Mouse (Mus musculus) adrenal gland, adult 18-20 months (tissue): ENCODE results near the gene Gipc2. TPM values are rescaled to one million over a fixed set of nuclear protein-coding genes. Genes with fewer than 3 reads are reported as not detected.

Experiments used
- DNase-seq, 2 experiments: peaks; one replicate each; pipeline ENCODE4 v3.0.0; 2021 to 2022; ENCODE audit warnings: low spot score in 2 of 2
- total RNA-seq, 2 experiments: library from RNA; stranded (reverse); gene quantifications; 1 replicate in 1 of 2; 2 replicates in 1 of 2; pipeline ENCODE4 v1.2.3; 2021

Gipc2 gene
- total RNA-seq, 2 experiments from 2014 or later: 0.30 TPM; not detected in 1

DNA sequence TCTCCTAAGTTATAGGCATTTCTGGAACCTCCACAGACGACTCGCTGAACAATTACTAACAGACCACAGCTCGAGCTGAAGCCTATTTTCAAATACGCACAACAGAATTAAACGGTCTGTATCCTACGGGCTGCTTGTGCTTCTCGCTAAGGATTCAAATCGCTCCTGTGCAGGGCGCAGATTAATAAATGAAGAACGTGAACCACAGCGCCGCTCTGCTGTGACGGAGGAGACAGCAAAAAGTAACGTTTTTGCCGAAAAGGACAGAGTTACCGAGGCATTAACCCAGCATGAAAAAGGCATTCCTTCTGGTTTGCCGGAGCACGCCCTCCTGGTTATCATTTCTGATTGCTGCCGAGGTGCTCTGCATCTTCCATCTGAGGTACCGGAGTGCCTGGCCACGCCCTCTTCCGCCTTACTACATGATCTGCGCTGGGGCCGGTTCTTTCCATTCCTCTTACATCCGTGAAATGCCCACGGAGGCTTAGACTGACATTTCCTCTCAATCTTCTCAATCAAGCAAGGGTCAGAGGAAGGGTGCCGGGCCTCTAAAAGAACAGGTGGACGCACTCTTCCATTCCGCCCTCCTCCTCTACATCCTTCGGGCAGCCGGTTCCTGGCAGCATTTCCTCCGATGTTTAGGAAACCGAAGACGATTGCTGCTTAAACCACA lies 73.5 kb downstream of the Gipc2 start:
- DNase-seq: no peak

DNA sequence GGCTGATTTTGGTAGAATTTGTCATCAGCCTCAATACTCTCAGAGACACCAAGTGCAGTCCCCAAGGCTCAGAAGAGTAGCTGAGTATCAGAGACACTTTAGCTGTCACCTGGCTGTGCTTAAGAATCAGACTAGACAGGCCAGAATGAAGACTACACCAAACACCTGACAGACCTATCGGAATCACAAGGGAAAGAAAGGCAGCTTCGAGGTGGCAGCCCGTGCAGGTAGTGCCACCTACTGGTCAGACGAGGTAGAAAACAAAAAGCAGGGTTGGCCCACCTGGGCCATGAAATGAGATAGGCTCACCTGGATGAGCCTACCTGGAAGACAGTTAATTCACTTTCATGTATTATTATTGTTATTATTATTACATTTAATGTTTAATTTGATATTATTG lies 76.9 kb downstream of the Gipc2 start:
- DNase-seq: peak; percentile 52 to 56

DNA sequence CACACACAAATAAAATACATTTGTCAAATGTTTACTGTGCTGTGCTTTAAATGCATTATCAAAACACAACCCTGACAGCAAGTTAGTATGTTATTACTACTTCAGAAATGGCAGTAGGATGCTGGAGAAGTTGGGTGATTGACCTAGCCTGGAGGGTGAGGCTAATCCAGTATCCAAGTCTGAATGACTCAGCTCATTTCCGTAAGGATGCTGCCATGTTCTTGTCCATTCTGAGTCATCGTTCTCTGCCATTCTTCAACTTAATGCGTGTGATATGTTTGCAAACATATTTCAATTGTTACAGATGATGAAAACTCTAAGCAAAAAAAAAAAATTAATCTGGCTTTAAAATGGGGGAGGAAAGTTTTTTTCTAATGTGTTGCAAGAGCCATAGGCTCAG lies 84.6 kb downstream of the Gipc2 start:
- DNase-seq: no peak

DNA sequence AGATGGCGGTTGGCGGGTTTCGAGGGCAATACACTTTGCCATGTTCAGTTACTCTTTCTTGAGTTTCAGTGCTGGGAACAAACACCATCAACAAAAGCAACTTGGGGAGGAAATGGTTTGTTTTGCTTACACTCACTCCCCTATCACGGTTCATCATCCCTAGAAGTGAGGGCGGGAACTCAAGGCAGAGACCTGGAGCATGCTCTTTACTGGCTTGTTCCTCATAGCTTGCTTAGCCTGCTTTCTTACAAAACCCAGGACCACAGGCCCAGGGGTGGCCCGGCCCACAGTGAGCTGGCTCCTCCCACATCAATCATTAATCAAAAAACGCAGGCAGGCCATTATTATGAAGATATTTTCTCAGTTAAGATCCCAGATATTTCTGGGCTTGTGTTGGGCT lies 89.9 kb downstream of the Gipc2 start:
- no peak for DNase-seq

DNA sequence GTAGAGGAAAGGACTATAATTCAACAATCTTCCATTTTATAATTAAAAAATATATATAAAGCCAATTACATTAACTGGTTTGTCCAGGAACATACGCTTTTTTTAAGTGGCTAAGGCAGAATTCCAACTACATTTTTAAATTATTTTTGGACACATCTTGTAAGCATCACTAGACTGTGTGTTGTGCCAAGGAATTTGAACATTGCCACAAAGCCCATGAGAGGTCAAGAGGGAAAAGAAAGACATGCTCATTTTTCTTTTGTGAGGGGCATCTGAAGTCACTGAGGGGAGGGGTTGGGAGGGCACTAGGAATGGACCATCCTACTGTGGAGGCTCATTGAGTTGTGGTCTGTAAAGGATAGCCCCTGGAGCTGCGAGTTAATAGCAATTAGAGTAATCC lies 97.0 kb downstream of the Gipc2 start:
- no peak for DNase-seq

DNA sequence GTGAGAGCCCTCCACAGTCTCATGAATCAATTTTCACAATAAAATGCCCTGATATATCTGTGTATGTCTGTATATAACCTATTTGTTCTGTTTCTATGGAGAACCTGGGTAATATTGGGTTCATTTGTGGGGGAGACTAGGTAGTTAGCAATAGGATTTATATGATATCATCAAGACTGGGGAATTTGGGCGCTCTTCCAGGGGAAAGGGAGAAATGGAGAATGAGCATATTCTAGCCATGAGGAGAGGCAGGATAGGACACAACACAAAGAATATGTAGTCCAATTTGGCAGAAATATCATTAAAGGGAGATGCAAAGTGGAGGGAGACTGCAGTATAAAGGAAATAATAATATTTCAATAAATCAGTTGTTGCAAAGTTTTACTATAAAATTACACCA lies 97.7 kb downstream of the Gipc2 start:
- DNase-seq: no peak

DNA sequence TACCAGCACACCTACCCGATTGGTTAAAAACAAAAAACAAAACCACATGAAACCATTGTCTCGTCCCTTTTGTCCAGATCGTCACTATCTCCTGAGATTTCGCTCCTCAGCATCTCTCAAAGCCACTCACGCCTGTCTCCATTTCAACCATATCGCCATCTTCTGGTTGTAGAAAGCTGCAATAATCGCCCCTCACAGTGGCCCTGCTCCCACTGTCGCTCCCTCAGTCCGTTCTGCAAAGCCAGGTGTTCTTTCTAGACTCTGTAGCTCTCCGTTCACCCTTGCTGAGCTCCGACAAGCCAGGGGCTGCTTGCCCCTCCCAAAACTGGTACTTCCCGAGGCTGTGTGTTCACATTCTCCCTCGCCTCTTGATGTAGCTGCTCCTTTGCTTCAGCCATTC lies 99.3 kb downstream of the Gipc2 start:
- DNase-seq: no peak

DNA sequence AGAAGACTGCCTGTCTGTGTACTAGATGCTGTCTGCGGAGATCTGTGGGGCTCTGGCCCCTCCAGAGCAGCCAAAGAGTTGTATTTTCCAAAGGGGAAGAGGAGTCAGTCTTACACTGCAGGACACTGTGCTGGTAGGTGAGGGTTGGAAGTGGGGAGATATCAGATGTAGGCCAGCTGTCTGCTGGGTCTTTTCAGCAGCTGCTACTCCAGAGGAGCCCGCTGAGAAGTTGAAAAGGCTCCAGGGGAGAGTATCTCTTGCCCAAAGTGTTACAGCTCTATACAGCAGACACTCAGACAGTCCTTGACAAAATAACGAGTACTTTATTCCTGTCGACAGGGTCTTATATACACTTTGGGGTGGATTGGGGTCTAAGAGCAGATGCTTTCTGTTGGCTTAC lies 100.2 kb downstream of the Gipc2 start:
- no peak for DNase-seq

DNA sequence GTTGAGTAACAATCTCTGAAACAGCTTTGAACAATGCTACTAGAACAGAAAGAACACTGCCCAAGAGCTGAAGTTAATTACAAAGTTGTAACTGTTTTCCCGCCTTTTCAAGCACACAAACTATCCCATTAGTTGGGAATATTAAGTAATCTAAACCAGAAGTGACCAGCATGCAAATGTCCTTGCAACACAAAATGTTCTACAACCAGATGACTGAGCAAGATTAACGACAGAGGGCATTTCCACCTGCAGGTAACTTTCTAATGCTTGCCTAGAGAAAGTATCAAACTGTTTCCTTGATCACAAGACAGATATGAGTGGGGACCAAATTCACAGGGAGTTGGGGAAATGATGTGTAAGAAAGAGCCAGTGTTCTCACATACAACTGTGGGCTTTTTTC lies 101.9 kb downstream of the Gipc2 start:
- no peak for DNase-seq

DNA sequence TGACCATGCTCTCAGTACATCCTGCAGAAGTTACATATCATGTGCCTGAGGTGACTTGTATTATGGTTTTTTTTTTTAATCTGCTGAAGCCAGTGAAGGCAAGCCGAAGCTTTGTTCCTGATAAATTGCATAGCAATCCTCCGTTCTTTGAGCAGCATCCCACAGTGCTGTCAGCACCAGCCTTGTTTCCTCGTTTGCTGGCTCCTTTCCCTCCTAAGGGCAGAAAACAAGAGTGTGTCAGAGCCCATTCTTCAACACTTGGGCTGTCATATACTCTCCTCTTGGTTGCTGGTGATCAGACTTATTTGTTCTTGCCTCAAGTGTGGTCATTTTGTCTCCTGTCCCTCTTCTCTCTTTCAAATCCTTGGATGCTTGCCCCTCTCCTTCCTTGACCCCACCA lies 103.2 kb downstream of the Gipc2 start:
- no peak for DNase-seq

DNA sequence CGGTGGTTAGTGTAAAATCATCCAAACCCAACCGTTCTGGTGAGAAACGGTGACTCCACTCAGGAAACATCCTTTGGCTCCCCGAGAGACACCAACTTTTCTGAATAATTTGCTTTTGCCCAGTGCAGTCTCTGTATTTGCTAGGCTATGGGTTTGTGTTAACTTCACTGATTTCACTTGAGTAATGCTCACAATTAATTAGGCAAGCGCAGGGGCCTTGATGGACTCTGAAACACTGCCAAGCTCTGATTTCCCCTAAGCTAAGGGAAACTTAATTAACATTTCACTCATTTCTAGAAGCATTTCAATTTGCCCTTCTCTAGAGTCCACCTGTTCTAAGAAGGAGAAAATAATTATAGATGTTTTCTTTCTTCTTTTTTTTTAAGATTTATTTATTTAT lies 104.9 kb downstream of the Gipc2 start:
- no peak for DNase-seq

DNA sequence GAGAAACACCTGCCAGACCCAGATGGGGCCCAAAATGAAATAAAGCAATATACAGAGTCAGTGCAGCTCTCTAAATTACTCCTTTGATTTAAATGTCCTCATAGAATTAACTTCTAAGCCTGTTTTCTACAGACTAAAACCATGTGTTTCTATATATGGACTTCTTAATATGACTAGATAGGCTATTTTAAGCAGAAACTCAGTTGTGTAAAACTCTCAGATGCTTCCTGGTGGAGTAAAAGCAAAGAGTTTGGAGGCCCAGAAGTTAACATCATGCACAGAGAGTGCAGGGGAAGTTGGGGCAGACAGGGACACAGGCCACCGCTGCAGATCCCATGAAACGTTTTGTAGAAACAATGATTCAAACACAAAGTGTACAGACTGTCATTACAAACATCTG lies 107.8 kb downstream of the Gipc2 start:
- no peak for DNase-seq

DNA sequence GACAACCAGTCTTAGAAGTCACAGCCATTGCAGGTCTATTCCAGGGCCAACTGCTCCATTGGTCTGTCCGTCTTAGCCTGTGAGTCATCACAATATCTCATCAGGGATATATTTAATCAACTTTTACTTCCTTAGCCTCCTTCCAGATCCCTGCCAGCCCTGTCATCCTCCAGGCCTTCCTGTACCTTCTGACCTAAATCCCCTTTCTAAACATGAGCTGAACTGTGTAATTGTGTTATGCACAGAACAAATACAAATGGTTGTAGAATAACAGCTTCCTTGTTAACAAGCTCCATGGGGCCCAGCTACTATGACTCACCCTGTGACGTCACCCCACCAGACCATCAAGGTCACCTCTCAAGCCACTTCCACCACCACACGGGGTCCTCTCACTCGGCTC lies 111.8 kb downstream of the Gipc2 start:
- no peak for DNase-seq

DNA sequence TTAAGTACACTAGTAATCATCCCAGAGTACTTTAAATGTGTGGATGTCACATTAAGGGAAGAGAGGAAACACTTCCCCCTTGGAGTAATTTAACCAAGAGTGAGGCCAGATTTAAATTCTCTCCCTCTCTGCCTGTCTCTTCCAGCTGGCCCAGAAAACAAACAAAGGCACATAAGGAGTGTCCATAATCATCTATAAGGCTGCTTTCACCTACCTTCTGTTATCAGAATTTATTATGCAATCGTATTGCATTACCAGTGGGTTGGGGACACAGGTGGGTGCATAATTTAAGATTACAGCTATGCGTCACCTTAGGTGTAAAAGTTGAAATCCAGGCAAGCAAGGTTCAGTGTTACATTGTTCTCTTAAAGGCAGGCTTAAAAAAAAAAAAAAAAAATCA lies 114.1 kb downstream of the Gipc2 start:
- DNase-seq: no peak

DNA sequence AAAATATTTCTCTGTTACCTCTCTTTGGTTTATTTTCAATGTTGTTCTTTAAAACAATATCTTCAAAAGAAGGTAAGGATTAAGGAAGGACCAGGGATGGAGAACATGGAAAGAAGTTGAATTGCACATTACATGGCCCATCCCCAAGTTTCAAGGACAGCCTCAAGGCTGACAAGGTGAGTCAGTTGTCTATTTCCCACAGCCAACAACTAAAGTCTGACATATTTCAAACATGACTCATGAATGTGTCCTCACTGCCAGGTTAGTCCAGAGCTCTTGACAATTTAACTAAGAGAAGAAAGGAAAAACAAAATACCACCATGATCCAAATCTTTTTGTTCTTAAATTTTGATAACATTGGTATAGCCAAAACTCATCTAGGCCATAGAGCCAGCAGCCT lies 118.1 kb downstream of the Gipc2 start:
- DNase-seq: no peak

DNA sequence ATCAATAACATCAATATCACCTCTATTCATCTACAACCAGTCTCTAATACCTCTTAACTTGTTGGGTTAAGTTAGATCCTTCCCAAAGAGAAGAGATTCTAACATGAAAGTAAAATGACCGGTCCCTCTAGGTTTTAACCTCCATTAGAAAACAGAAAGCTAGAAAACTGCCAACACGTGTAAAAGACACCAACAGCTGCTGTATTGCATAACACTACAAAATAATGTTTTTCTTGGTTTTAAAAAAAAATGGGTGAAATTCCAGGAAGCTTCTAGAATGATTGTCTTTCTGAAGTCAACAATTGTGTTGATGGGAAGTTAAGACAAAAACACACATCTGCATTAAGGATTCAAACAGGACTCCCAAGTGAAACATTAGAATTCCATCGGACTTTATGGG lies 119.1 kb downstream of the Gipc2 start:
- no peak for DNase-seq

Other genes with a start within 250 kb of the Gipc2 start
- 10 to 100 TPM; 75.4 to 76.8 TPM for gene Dnajb4, start 44.1 kb upstream of the Gipc2 start, total RNA-seq
- 100 to 1,000 TPM; 107 to 113 TPM for gene Fubp1, start 44.2 kb upstream of the Gipc2 start, total RNA-seq
- gene Nexn, start 100.1 kb upstream of the Gipc2 start, total RNA-seq: 1 to 10 TPM; 4.3 to 5.8 TPM
- gene Miga1, start 174.2 kb upstream of the Gipc2 start, total RNA-seq: 1 to 10 TPM; 8.7 to 9.3 TPM
- gene Usp33, start 180.2 kb upstream of the Gipc2 start, total RNA-seq: 10 to 100 TPM; 70.9 to 97.3 TPM
- gene Zzz3, start 229.2 kb upstream of the Gipc2 start, total RNA-seq: 10 to 100 TPM; 32.1 to 35.8 TPM